Mouse (Mus musculus) heart, adult 8-10 months (tissue): Measurements from ENCODE around the gene Gm14326. TPM values are rescaled to one million over a fixed set of nuclear protein-coding genes. Genes with fewer than 3 reads are reported as not detected.
A peak's percentile ranks its signal among the peaks of the same experiment; 100 is the strongest.
"Not testable (repeated sequence)": the region's sequence is repeated elsewhere in the genome, so short reads cannot be mapped to it uniquely, and the experiment has no call there.

Experiments
- DNase-seq: peaks from one replicate; pipeline ENCODE4 v3.0.0; 2022; ENCODE audit warnings: low spot score
- total RNA-seq, 4 experiments: library from RNA; stranded (reverse); gene quantifications; 2 replicates each; pipeline ENCODE4 v1.2.4; 2022

Gm14326 gene
- total RNA-seq: 10 to 100 TPM; 32.9 to 48.3 (median 41.5) TPM

GRCm38 (mm10) chr2:177957145-177957544, at the start of gene Gm14326:
Gm14326 (minus strand) TSS chr2:177957297.
- peak; percentile 94 for DNase-seq

GRCm38 (mm10) chr2:177974814-177975213, 17.7 kb upstream of the Gm14326 start:
- not testable (repeated sequence) for DNase-seq

- not testable (repeated sequence) for DNase-seq
Measured at GRCm38 (mm10) chr2:177956734-177957133, 363 bp downstream of the Gm14326 start.

GRCm38 (mm10) chr2:177925563-177926103, 31.5 kb downstream of the Gm14326 start, which contains the start of gene Zfp972:
Zfp972 (minus strand) TSS chr2:177925613.
- DNase-seq: not testable (repeated sequence)

GRCm38 (mm10) chr2:177903276-177903675, 53.8 kb downstream of the Gm14326 start:
- DNase-seq: not testable (repeated sequence)

- not testable (repeated sequence) for DNase-seq
Measured at GRCm38 (mm10) chr2:177898171-177898570, 58.9 kb downstream of the Gm14326 start.

- DNase-seq: not testable (repeated sequence)
Measured at GRCm38 (mm10) chr2:177897046-177897578, 60.0 kb downstream of the Gm14326 start, which contains the start of gene Gm14327. Gm14327 (plus strand) TSS chr2:177897096.

- not testable (repeated sequence) for DNase-seq
Measured at GRCm38 (mm10) chr2:177887743-177888142, 69.4 kb downstream of the Gm14326 start.

Other genes with a start within 250 kb of the Gm14326 start
- 10 to 100 TPM; 12.1 to 19.7 (median 18.5) TPM for gene Gm14322, start 198.0 kb downstream of the Gm14326 start, total RNA-seq
- 100 to 1,000 TPM in 1 of 4 experiments, 10 to 100 TPM in 3; 84.1 to 103 (median 90.7) TPM for gene Gm14325, start 117.0 kb downstream of the Gm14326 start, total RNA-seq
- gene Gm14327, start 60.2 kb downstream of the Gm14326 start, total RNA-seq: 10 to 100 TPM; 40.3 to 72.5 (median 64.0) TPM
- gene Zfp972, start 31.7 kb downstream of the Gm14326 start, total RNA-seq: 1 to 10 TPM in 1 of 4 experiments, under 1 TPM in 2, not detected in 1; 0.69 to 1.0 (median 0.87) TPM
- 100 to 1,000 TPM; 111 to 124 (median 122) TPM for gene Zfp971, start 66.0 kb upstream of the Gm14326 start, total RNA-seq
- gene Zfp931, start 121.2 kb upstream of the Gm14326 start, total RNA-seq: 10 to 100 TPM; 14.0 to 18.2 (median 16.8) TPM
- gene Phactr3, start 161.7 kb upstream of the Gm14326 start, total RNA-seq: 1 to 10 TPM in 3 of 4 experiments, under 1 TPM in 1; 0.63 to 3.0 (median 1.4) TPM